Mouse (Mus musculus) lung, embryonic 14.5 days (tissue): ENCODE data around the gene Tspan11. TPM values are rescaled to one million over a fixed set of nuclear protein-coding genes. Genes with fewer than 3 reads are reported as not detected.

Experiments
- ATAC-seq: fragments of 200-750 bp; cut with Nextera tagmentation; 2 replicates; pipeline ENCODE4 v1.8.0; 2017; ENCODE audit warnings: mild to moderate bottlenecking, moderate TSS enrichment, moderate library complexity; ENCODE audit not compliant: insufficient read depth
- DNase-seq: peaks from one replicate; pipeline ENCODE4 v3.0.0-alpha.2; 2015
- H3K27ac ChIP-seq: fragments of 300-500 bp; sonication (generic); 2 replicates; pipeline ENCODE4 v1.5.1; 2014; ENCODE audit warnings: low read depth, mild to moderate bottlenecking, moderate library complexity
- H3K27me3 ChIP-seq: fragments of 300-500 bp; sonication (generic); 2 replicates; pipeline ENCODE4 v1.6.1; 2014; ENCODE audit warnings: low read length, control low read depth; ENCODE audit not compliant: insufficient read depth
- H3K36me3 ChIP-seq: fragments of 300-500 bp; sonication (generic); 2 replicates; pipeline ENCODE4 v1.6.1; 2014; ENCODE audit warnings: control low read depth; ENCODE audit not compliant: insufficient read depth
- H3K4me1 ChIP-seq: fragments of 300-500 bp; sonication (generic); 2 replicates; pipeline ENCODE4 v1.6.1; 2014; ENCODE audit warnings: antibody characterized with exemption, control low read depth; ENCODE audit not compliant: insufficient read depth
- H3K4me2 ChIP-seq: fragments of 300-500 bp; sonication (generic); 2 replicates; pipeline ENCODE4 v1.6.1; 2014; ENCODE audit warnings: mild to moderate bottlenecking
- H3K4me3 ChIP-seq: fragments of 300-500 bp; sonication (generic); 2 replicates; pipeline ENCODE4 v1.5.1; 2014; ENCODE audit warnings: low read depth, low read length
- H3K9ac ChIP-seq: fragments of 300-500 bp; sonication (generic); 2 replicates; pipeline ENCODE4 v1.6.1; 2014
- H3K9me3 ChIP-seq: fragments of 300-500 bp; sonication (generic); 2 replicates; pipeline ENCODE4 v1.6.1; 2016; ENCODE audit warnings: low read depth, low read length, control low read depth
- CTCF ChIP-seq: IDR thresholded peaks from 2 replicates; pipeline ENCODE4 v1.5.1; 2016; ENCODE audit warnings: antibody characterized with exemption, low read depth
- WGBS: fragments of 180-500 bp; shearing (Covaris S2); extraction: QIAGEN DNeasy Blood & Tissue Kit; methylation state at CpG from one replicate; pipeline ENCODE4 v1.1.7; 2014; 5-methylcytosine and 5-hydroxymethylcytosine counted together
- polyA plus RNA-seq: library from polyadenylated mRNA; unstranded; fragments of >200 nt; fragmentation: Nextera tagmentation; extraction: Ambion mirVana; gene quantifications from 2 replicates; pipeline ENCODE4 v1.2.1, GENCODE M21; 2014

The Tspan11 gene
- polyA plus RNA-seq, 1 experiment from 2014 or later: 22.5 TPM

DNA sequence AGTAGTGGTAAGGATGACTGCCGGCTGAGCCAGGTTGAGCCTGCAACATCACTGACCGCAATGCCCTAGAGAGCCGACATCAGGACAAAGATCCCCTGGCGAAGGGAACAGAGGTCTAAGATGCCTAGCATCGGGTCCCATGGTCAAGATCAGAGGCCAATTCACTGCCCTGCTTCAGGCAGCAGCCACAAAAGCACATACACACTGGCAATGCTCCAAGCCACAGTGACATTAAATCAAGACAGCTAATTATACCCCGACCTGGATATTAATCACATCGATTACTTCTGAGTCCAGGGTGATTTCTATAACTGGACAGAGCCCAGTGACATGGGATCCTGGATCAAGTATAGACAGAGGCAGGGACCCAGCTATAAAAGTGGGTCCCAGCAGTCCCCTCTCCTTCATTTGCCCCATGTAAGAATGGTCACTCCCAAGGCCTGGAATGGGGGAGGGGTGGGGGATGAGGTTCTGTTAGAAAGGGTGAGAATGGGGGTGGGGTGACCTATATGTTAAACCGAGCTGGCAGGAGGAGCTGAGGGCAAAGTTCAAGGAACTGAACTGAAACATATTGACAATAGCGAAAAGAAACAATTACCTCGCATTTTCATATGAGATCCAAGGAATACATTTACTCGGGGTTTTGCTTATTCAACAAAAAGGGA, 93.1 kb downstream of the Tspan11 start:
- no peaks in the 10 kb centered on the region for H3K36me3 ChIP-seq
- 56% methylated on average over 11 of the region's 11 CpGs for WGBS
- TF ChIP-seq CTCF: no peak

DNA sequence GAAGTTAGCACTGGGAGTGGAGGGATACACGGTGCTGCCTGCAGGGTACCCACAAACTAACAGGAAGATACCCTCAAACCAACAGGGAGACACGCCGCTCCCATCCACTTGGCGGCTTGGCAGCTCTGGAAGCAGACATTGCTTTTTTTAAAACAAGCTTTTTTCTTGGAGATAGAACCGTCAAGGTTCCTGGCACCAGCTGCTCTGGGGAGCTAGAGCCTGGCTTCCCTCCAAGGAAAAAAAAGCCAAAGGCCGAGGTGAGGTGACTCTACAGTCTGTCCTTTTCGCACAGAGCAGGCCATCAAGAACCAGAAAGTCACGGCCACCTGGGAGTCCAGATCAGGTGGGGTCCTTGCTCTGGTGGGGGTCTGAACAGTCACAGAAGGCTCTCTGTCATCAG, 93.8 kb downstream of the Tspan11 start:
- Histone ChIP-seq H3K27ac (peak overlapping the region; percentile 54; the same call in 1 of the 2 replicates), H3K4me2 (no peak overlapping the region), H3K9ac (no peak overlapping the region; the same call in 1 of the 2 replicates), H3K4me3 (no peak overlapping the region), H3K36me3 (no peaks in the 10 kb centered on the region), H3K27me3 (no peaks in the 10 kb centered on the region), H3K4me1 (peaks cover 9% of the 10 kb centered on the region; the same call in 1 of the 2 replicates), H3K9me3 (no peaks in the 10 kb centered on the region)
- TF ChIP-seq CTCF: no peak
- DNase-seq (peak; percentile 45), ATAC-seq (0 out of 2 replicates have a peak, but pooled peaks have one; percentile 13)
- 40% methylated on average over 8 of the region's 8 CpGs for WGBS

More for the DNA sequence above, 93.1 kb downstream of the Tspan11 start:
- H3K27ac ChIP-seq: peak overlapping the region; percentile 54; the same call in 1 of the 2 replicates
- H3K9me3 ChIP-seq: no peaks in the 10 kb centered on the region
- H3K27me3 ChIP-seq: no peaks in the 10 kb centered on the region
- no peak overlapping the region for H3K4me2 ChIP-seq
- peaks cover 9% of the 10 kb centered on the region; the same call in 1 of the 2 replicates for H3K4me1 ChIP-seq
- DNase-seq (no peak), ATAC-seq (no peak)
- no peak overlapping the region for H3K9ac ChIP-seq
- H3K4me3 ChIP-seq: no peak overlapping the region

DNA sequence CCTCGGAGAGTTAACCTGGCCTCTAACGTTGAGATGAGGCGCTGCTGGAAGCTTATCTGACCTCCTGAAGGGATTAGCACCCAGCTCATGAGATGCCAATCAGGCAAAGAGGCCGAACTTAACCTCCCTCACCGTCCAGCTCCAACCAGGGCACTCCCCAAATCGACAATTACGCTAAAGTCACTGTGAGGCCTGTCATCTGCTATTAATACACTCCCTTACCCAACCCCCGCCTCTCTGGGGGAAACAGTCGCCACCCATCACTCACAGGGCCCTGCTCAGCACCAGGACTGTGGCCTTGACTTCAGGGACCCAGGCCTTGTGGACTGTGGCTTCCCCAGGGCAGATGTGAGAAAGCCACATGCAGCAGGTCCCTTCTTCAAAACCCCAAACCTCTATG, 99.0 kb downstream of the Tspan11 start:
- no peaks in the 10 kb centered on the region for H3K9me3 ChIP-seq
- H3K9ac ChIP-seq: no peak overlapping the region
- H3K27ac ChIP-seq: no peak overlapping the region
- DNase-seq (no peak), ATAC-seq (no peak)
- no peak overlapping the region for H3K4me3 ChIP-seq
- H3K4me1 ChIP-seq: peaks cover 15% of the 10 kb centered on the region; the same call in 1 of the 2 replicates
- no peaks in the 10 kb centered on the region for H3K36me3 ChIP-seq
- 42% methylated on average over 9 of the region's 9 CpGs for WGBS
- no peak for TF ChIP-seq CTCF
- no peaks in the 10 kb centered on the region for H3K27me3 ChIP-seq
- H3K4me2 ChIP-seq: no peak overlapping the region

DNA sequence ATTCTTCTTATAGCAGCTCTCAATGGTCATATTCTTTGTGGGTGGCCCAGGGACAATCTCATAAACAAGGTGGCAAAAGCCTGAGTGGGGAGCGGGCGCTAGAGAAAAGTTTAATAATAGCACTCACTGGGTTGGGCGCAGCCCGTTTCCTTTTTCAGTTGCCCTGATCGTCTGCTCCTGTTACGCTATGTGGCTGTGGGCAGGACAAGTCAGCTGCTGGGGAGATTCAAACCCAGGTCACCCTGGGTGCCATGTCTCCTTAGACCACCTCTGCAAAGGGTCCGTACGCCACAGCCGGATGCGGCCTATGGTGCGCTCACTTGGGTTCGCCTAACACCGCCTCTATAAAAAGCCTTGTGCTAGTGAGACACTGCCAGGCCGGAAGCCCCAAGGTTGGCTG, 100.0 kb downstream of the Tspan11 start:
- Histone ChIP-seq H3K36me3 (no peaks in the 10 kb centered on the region), H3K27ac (no peak overlapping the region), H3K9me3 (no peaks in the 10 kb centered on the region), H3K4me2 (no peak overlapping the region), H3K27me3 (no peaks in the 10 kb centered on the region), H3K4me1 (peaks cover 12% of the 10 kb centered on the region; the same call in 1 of the 2 replicates), H3K4me3 (no peak overlapping the region), H3K9ac (no peak overlapping the region)
- ATAC-seq (no peak), DNase-seq (no peak)
- TF ChIP-seq CTCF: no peak
- WGBS: 91% methylated on average over 14 of the region's 14 CpGs

DNA sequence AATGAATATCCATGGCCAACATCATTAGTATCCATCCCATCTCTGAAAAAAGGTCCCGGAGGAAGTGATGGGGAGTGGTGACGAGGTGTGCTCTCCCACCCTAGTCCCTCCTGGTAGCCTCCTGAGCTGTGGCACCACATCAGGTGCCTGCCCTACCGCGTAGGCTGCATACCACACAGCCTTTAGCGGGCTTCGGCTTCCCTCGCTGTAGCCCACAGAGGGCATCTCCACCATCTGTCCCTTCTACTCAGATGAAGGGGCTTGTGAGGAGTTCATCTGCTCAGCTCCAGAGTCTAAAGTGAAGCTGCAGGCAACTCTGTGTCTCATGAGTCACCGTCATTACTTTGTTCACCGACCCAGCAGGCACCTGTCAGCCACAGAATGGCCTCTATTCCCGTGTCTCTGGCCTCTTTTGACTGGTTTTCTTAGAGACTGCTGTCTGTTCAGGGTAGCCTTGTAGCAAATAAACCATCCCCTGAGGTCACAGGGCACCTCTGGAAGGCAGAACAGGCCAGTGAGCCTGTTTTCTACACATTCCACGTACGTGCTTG, 101.6 kb downstream of the Tspan11 start:
- Histone ChIP-seq H3K27ac (peak overlapping the region; percentile 85), H3K4me3 (no peak overlapping the region), H3K27me3 (no peaks in the 10 kb centered on the region), H3K9ac (no peak overlapping the region), H3K4me1 (peaks cover 12% of the 10 kb centered on the region; the same call in 1 of the 2 replicates), H3K36me3 (no peaks in the 10 kb centered on the region), H3K9me3 (no peaks in the 10 kb centered on the region), H3K4me2 (no peak overlapping the region)
- no peak for DNase-seq
- WGBS: 77% methylated on average over 12 of the region's 12 CpGs
- ATAC-seq: no peak
- TF ChIP-seq CTCF: no peak

DNA sequence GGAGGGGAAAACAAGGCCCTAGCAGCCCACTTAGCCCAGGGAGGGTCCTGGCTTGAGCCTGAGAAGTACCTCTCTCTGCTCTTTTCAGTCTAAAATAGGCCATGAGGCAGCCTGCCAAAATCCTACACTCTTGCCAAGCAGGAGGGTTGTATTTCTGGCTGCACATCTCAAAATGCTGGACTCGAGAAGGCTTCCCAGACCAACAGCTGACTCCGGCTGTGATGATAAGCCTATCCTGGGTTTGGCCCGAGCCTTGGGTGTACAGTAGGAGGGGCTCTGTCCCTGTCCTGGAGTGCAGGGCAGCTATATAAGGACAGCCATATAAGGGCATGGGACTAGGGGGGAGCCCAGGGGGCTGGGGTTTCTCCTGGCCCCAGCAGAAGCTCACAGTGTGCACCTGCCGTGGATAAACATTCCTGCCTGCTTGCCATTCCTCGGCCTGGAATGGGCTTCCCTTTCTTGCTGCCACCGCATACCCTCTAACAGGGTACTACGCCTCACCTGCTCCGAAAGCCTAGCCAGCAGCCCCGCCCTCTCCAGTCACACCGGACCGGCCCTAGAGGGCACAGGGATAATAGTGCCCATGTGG, 102.3 kb downstream of the Tspan11 start:
- Histone ChIP-seq H3K4me3 (no peak overlapping the region), H3K27ac (peak overlapping the region; percentile 85), H3K4me1 (peaks cover 12% of the 10 kb centered on the region; the same call in 1 of the 2 replicates), H3K36me3 (no peaks in the 10 kb centered on the region), H3K27me3 (no peaks in the 10 kb centered on the region), H3K9ac (no peak overlapping the region), H3K4me2 (no peak overlapping the region), H3K9me3 (no peaks in the 10 kb centered on the region)
- DNase-seq (peak; percentile 93), ATAC-seq (peak; percentile 94)
- no peak for TF ChIP-seq CTCF
- WGBS: 43% methylated on average over 11 of the region's 11 CpGs

DNA sequence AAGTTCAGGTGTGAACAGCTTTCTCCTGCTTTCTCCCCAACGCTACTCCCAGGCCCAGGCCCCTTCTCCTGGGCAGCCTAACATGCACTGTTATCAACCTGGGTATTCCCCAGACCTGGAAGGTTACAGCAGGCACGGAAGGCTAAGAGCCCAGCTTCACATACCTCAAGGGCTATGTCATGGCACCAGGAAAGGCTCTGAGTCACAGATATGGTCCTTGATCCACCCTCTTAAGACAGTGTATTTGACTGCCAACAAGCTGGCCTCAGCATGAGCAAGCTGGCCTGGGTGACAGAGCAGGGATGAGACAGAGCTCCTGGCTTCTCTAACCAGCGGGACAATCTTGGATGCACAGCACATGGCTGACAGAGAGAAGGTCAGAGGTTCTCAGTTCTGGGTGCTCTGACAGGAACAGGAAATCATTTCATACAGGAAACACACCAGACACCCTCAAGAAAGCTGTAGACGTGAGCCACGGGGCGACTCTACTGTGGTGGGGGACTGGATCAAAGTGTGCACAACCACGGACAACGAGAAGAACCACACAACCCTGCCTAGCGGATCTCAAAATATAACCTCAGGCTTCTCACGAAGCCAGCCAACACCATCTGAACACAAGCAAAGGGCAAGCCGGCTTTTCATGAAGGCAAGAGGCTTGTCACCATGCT, 104.3 kb downstream of the Tspan11 start:
- DNase-seq (peak; percentile 46), ATAC-seq (no peak)
- Histone ChIP-seq H3K4me2 (no peak overlapping the region), H3K27me3 (no peaks in the 10 kb centered on the region), H3K9ac (no peak overlapping the region), H3K4me1 (peaks cover 12% of the 10 kb centered on the region; the same call in 1 of the 2 replicates), H3K27ac (peak overlapping the region; percentile 47; the same call in 1 of the 2 replicates), H3K36me3 (no peaks in the 10 kb centered on the region), H3K4me3 (no peak overlapping the region), H3K9me3 (no peaks in the 10 kb centered on the region)
- no peak for TF ChIP-seq CTCF
- 56% methylated on average over 11 of the region's 11 CpGs for WGBS
